Mouse (Mus musculus) ES-CJ7 (cell line): ENCODE results near the gene Atp4a.
A peak's percentile ranks its signal among the peaks of the same experiment; 100 is the strongest.
"Not testable (repeated sequence)": the region's sequence is repeated elsewhere in the genome, so short reads cannot be mapped to it uniquely, and the experiment has no call there.

Experiments used
- DNase-seq: peaks from one replicate; pipeline ENCODE4 v3.0.0; 2011; ENCODE audit warnings: low read depth, low spot score

Atp4a gene

GRCm38 (mm10) chr7:30729396-30730063 is 17.5 kb downstream of the Atp4a start, which contains the start of gene Tmem147:
Gene Tmem147, minus strand, starts transcription at chr7:30729540.
- peak; percentile 97 for DNase-seq

DNA sequence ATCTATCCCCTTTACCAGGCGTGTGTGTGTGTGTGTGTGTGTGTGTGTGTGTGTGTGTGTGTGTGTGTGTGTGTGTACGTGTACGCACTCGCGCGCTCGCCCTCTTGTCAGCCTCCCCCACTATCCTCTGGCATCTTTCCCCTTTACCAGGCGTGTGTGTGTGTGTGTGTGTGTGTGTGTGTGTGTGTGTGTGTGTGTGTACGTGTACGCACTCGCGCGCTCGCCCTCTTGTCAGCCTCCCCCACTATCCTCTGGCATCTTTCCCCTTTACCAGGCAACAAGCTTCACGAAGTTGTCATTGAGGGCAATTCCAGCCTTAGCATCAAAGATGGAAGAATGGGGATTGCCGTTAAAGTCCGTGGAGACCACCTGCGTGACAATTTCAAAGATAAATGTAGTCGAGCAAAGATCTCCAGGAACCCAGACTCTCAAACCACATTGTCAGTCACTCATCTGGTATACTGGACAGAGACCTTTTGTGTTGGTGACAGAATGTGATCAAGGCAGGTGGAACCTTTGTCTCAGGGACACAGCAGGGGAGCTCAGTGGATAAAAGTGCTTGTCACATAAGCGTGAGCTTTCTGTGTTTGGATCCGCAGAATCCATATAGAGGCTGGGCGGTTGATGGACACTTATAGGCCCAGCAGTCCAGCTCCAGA is 18.2 kb downstream of the Atp4a start:
- DNase-seq: not testable (repeated sequence)

- peak; percentile 30 for DNase-seq
Observed at GRCm38 (mm10) chr7:30736211-30736610, 24.2 kb downstream of the Atp4a start.

GRCm38 (mm10) chr7:30742570-30742969 is 30.6 kb downstream of the Atp4a start:
- DNase-seq: not testable (repeated sequence)

GRCm38 (mm10) chr7:30743617-30744016 is 31.6 kb downstream of the Atp4a start, which contains the start of gene Gapdhs:
Gene Gapdhs, minus strand, starts transcription at chr7:30743681.
- not testable (repeated sequence) for DNase-seq

DNA sequence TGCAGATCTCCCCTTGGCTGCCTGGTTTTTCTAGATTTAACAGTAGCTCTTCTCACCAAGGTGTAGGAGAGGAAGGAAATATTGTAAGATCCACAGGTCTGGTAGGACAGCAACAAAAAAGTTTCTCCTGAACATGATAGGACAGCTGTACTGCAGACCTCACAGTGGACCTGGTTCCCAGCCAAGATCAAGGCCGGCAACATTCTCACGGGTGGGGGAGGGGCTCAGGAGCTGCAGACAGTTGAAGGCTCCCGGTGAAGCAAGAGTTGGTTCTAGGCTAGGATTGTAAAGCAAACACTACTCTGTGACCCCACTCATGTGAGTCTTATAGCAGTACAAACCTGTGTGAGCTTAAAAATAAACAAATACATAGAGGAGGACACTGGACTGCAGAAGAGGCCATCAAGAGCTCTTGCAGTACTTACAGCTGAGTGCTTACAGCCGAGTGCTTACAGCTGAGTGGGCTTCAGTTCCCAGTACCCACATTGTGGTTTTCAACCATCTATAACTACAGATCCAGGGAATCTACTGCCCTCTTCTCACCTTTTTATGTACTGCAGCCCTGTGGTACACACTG is 32.1 kb downstream of the Atp4a start:
- no peak for DNase-seq

DNA sequence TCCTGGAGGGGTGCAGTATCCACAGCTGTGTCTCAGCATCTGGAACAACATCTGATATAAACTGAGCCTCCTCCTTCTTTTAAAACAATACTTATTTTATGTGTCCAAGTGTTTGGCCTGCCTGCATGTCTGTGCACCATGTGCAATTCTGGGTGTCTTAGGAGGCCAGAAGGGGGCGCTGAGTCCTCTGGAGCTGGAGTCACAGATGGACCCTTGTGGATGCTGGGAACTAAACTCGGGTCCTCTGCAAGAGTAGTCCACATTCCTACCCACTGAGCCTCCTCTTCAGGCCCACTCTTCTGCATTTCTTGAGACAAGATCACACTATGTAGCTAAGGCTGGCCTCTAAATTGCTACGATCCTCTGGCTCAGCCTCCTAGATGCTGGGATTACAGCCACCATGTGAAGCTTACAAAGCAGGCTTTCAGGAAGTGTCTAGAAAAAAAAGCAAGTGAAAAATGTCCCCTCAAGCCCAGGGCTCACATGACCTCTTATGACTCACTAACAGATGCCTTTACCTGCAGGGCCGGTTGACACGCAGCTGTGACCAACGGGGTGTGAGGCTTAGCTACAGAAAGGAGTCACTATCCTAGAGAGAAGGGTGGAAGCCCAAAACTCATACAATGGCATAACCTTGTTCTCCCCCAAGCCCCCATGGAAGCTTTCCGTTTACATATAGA is 35.7 kb downstream of the Atp4a start:
- peak; percentile 50 for DNase-seq

DNA sequence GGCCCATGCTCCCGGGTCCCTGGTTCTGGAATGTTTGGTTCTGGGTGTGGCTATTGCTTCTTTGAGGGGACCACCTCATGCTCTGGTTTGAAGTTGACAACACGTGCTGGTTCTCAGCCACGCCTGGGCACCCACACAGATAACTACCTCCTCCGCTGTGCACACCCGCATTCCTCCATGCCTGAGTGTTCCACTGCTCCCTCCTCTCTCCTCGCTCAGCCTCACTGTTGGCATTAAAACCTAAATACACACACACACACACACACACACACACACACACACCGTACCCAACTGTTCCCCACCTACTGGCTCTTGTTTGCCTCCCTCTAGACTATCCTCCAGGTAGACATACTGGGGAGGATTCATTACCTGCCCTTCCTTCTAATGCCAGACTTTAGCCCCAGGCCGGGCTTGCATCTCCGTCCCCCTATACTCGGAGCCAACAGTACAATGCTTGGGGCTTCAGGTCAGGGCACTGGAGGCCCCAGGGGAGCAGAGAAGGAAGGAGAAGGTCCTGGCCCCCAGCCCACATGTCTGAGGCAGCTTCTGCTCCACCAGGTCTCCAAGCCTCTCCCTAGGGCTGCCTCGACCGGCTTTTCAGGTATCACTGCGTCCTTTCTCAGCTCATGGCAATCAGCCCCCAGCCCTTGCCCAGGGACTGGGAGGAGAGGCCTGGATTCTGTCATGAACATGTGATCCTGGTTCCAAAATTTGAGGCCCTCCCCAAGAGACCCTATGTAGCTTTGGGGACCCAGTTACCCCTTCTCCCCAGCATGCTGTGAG is 38.0 kb downstream of the Atp4a start:
- DNase-seq: no peak

DNA sequence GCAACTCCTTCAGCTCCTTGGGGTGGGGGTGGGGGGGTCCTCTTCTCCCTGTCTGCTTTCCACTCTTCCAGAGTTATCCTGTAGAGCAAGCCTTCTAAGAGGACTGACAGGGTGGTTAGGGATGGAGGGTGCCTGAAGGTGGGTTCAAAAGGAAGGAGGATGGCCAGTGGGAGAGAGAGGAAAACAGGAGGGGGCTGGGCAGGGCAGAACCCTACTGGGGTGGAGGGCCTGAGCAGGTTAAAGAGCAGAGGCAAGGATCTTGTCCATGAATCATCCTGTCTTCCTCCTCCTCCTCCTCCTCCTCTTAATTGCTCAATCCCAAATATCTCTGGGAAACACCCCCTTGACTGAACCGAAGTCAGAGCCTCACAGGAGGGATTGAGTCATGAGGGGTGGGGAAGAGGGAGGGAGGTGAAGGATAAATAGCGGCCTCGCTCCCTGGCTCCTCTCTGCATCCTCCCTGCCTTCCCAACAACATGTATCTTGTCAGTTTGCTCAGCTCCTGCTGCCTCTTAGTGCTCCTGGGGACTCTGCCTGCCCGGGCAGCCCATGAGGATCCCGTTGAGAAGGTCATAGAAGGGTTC is 39.2 kb downstream of the Atp4a start, which contains the start of gene Sbsn:
TSS of gene Sbsn (plus strand) at position 386 of the 584 bp plus-strand sequence.
- DNase-seq: no peak

DNA sequence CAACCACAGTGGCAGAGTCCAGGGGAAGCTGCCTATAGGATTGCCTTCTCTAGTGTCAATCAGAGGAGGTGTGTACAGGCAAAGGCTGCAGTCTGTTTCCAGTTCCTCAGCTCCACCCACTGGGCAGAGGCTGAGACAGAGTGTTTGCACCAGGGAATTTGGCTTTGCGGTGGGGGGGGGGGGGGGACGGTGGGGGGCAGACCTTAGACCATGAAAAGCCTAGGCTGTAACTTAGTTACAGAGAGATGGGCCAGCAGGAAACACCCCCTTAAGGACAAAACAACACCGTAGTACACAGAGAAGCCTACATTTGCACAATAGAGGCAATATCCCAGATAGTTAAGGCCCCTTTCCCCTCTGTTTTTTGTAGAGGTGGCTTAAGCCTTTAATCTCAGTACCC is 45.0 kb downstream of the Atp4a start:
- peak; percentile 61 for DNase-seq

- peak; percentile 44 for DNase-seq
Observed at GRCm38 (mm10) chr7:30758853-30759252, 46.8 kb downstream of the Atp4a start.

DNA sequence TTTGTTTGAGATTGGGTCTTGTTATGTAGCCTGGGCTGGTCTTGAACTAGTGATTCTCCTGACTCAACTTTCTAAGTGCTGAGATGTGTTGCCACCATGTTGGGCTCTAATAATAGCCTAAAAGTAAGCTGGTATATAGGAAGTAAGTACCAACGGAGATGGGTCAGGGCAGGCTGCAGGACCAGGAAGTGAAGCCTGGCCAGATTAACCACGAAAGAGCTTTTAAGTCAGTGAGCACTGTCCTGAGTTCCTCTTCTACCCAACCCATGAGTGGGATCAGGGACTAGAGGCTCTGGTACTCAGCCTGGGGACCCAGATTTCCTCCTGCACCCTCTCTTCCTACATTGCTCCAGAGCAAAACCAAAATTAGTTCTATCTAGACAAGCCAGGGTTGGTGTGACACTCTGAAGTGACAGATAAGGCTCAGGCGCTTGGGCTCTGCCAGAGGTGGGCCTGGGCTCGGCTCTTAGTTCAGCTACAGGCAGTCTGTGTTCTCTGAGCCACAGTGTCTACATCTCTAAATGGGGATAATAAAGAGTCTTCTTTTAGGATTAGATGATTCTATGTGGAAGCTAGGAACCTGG is 49.9 kb downstream of the Atp4a start:
- DNase-seq: no peak

DNA sequence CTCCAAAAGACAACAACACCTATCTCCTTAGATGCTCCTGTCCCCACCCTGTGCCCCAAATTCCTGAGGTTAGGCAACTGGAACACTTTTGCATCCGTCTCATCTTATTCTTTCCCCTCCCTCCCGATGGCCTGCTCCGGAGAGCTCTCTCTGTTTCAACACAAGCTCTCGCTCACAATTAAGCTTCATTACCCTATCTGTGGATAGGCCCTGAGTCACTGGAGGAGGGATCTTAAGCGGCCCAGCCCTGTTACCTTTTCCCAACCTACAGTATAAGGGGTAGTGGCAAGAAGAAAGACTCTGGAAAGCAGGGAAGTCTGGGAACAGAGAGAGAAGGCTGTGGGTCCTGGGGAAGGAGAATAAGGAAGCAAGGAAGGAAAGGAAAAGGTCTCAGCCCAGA is 51.4 kb downstream of the Atp4a start, which contains the start of gene Dmkn:
TSS of gene Dmkn (plus strand) at position 301 of the 400 bp plus-strand sequence.
- no peak for DNase-seq

- DNase-seq: no peak
Observed at GRCm38 (mm10) chr7:30765173-30765572, 53.2 kb downstream of the Atp4a start.

- DNase-seq: no peak
Observed at GRCm38 (mm10) chr7:30766408-30766807, 54.4 kb downstream of the Atp4a start.

DNA sequence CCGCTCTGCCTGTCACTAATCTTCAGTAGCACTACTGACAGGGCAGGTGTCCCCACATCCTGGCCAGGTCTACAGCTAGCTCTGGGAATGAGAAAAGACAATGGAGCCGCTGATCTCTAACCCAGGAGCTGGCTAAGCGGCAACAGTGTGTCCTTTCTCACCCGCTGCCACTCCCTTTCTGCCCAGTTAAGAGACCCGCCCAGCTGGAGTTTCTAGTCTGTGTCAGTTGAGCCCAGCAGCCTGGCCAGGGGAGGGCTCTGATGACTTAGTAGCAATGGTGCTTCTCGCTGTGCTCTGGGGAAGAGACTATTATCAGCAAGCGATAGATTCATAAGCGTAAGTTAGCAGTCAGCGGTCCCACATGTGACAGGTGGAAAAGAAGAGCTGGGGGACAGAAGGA is 57.2 kb downstream of the Atp4a start:
- no peak for DNase-seq
